Mouse (Mus musculus) left cerebral cortex, postnatal 36 days (tissue): ENCODE results near the gene 1700020D05Rik. TPM values are rescaled to one million over a fixed set of nuclear protein-coding genes. Genes with fewer than 3 reads are reported as not detected.
"Not testable (repeated sequence)": the region's sequence is repeated elsewhere in the genome, so short reads cannot be mapped to it uniquely, and the experiment has no call there.

Experiments used
- DNase-seq, 2 experiments: peaks; one replicate each; pipeline ENCODE4 v3.0.0; 2021 to 2022; ENCODE audit warnings: low spot score in 2 of 2, mixed read lengths in 1 of 2
- intact Hi-C: fragments of 180-260 bp; cut with DNase I; formaldehyde crosslinking; loops from one replicate; pipeline ENCODE4 v1.15.1; 2025
- total RNA-seq, 2 experiments: library from RNA; stranded (reverse); gene quantifications; 2 replicates each; pipeline ENCODE4 v1.2.3; 2021

Gene 1700020D05Rik
- total RNA-seq, 2 experiments from 2014 or later = 2.7 to 11.0 TPM

GRCm38 (mm10) chr19:5496052-5496370 lies 7.6 kb downstream of the 1700020D05Rik start:
- intact Hi-C loops = no loop called here
- DNase-seq = no peak

GRCm38 (mm10) chr19:5495353-5496051 lies 8.1 kb downstream of the 1700020D05Rik start:
- intact Hi-C loops = no loop called here
- no peak for DNase-seq

- intact Hi-C loops = no loop called here
- no peak for DNase-seq
These were observed 9.3 kb downstream of the 1700020D05Rik start for GRCm38 (mm10) chr19:5494314-5494713.

- DNase-seq, intact Hi-C loops: not testable (repeated sequence)
These were observed 10.3 kb downstream of the 1700020D05Rik start for GRCm38 (mm10) chr19:5493301-5493721.

GRCm38 (mm10) chr19:5492641-5493040 lies 10.9 kb downstream of the 1700020D05Rik start:
- intact Hi-C loops = no loop called here
- no peak for DNase-seq

- intact Hi-C loops = loop anchor here (1.0 to 2.0 kb wide), 2 partner anchors 20 to 31 kb away; partner anchors contain the start of genes Fibp and Snx32
- DNase-seq = peak; percentile 82 to 88
These were observed 12.5 kb downstream of the 1700020D05Rik start for GRCm38 (mm10) chr19:5490898-5491708.

GRCm38 (mm10) chr19:5490313-5490897 lies 13.2 kb downstream of the 1700020D05Rik start, which contains the start of gene Cfl1:
TSS of gene Cfl1 (plus strand) at chr19:5490455.
- peak; percentile 96 for DNase-seq
- intact Hi-C loops = loop anchor here (1.0 to 2.0 kb wide), 2 partner anchors 20 to 30 kb away; partner anchors contain the start of genes Fibp and Snx32

GRCm38 (mm10) chr19:5489721-5490120 lies 13.9 kb downstream of the 1700020D05Rik start:
- DNase-seq = not testable (repeated sequence)
- intact Hi-C loops = loop anchor here (1.0 to 2.0 kb wide), 4 partner anchors 21 to 65 kb away; partner anchors contain the start of genes AI837181, Ccdc85b, Drap1 and Fibp

GRCm38 (mm10) chr19:5488878-5489571 lies 14.6 kb downstream of the 1700020D05Rik start:
- DNase-seq = peak; percentile 95 to 97
- intact Hi-C loops = loop anchor here (1.0 to 2.0 kb wide), 3 partner anchors 26 to 64 kb away; partner anchors contain the start of genes AI837181, Ccdc85b and Drap1

GRCm38 (mm10) chr19:5487768-5488550 lies 15.6 kb downstream of the 1700020D05Rik start, which contains the start of gene Mus81:
TSS of gene Mus81 (minus strand) at chr19:5488402.
- peak; percentile 90 to 91 for DNase-seq
- intact Hi-C loops = loop anchor here (1.0 to 2.0 kb wide), 3 partner anchors 25 to 63 kb away; partner anchors contain the start of genes AI837181, Ccdc85b and Drap1

- DNase-seq = no peak
- intact Hi-C loops = no loop called here
These were observed 16.8 kb downstream of the 1700020D05Rik start for GRCm38 (mm10) chr19:5486771-5487170.

- no peak for DNase-seq
- intact Hi-C loops = no loop called here
These were observed 17.3 kb downstream of the 1700020D05Rik start for GRCm38 (mm10) chr19:5486286-5486685.

GRCm38 (mm10) chr19:5485821-5486220 lies 17.8 kb downstream of the 1700020D05Rik start:
- DNase-seq = no peak

GRCm38 (mm10) chr19:5485371-5485770 lies 18.2 kb downstream of the 1700020D05Rik start:
- intact Hi-C loops = no loop called here
- DNase-seq = no peak

More at GRCm38 (mm10) chr19:5485821-5486220, 17.8 kb downstream of the 1700020D05Rik start:
- intact Hi-C loops = no loop called here

GRCm38 (mm10) chr19:5484496-5484895 lies 19.1 kb downstream of the 1700020D05Rik start:
- DNase-seq = no peak
- intact Hi-C loops = no loop called here

GRCm38 (mm10) chr19:5483386-5484359 lies 19.9 kb downstream of the 1700020D05Rik start:
- no peak for DNase-seq
- intact Hi-C loops = no loop called here

- intact Hi-C loops = no loop called here
- DNase-seq = no peak
These were observed 22.2 kb downstream of the 1700020D05Rik start for GRCm38 (mm10) chr19:5481398-5481797.
